Mouse (Mus musculus) lung, postnatal 0 days (tissue): Measurements from ENCODE around the gene Fgf11.

Experiments
- CTCF ChIP-seq: IDR thresholded peaks from 2 replicates; pipeline ENCODE4 v1.5.1; 2016; ENCODE audit warnings: antibody characterized with exemption, mild to moderate bottlenecking
- EP300 ChIP-seq: IDR thresholded peaks from 2 replicates; pipeline ENCODE4 v1.6.1; 2016; ENCODE audit warnings: antibody characterized with exemption, mild to moderate bottlenecking, control low read depth

GRCm38 (mm10) chr11:69804972-69805909, 3.6 kb upstream of the Fgf11 start, which contains the start of gene Tmem102:
- TF ChIP-seq CTCF (no peak), EP300 (no peak)
